Mouse (Mus musculus): ENCODE measurements around the gene Tmem82. TPM values are rescaled to one million over a fixed set of nuclear protein-coding genes. Genes with fewer than 3 reads are reported as not detected.

Gene Tmem82
- polyA plus RNA-seq, 1 experiment from 2014 or later = 42.0 TPM

- H3K27me3 ChIP-seq (replicated peaks; ENCODE audit: control insufficient read depth, insufficient read depth, low read length) = no peaks in the 10 kb centered on the region
- no peak overlapping the region for H3K4me3 ChIP-seq (ENCODE audit: low read depth, low read length)
- no peak overlapping the region for H3K4me2 ChIP-seq (replicated peaks; ENCODE audit: low read depth)
- TF ChIP-seq CTCF (IDR thresholded peaks at IDR 0.05; ENCODE audit: low read depth) = no peak
- no peak for ATAC-seq
- no peaks in the 10 kb centered on the region for H3K9me3 ChIP-seq (ENCODE audit: control insufficient read depth)
- H3K27ac ChIP-seq (ENCODE audit: low read depth, low read length) = peak overlapping the region; percentile 7; the same call in 1 of the 2 replicates
- no peak overlapping the region for H3K9ac ChIP-seq (ENCODE audit: low read depth, low read length)
- 55% methylated on average over 7 of the region's 7 CpGs for WGBS
- peaks cover 42% of the 10 kb centered on the region for H3K36me3 ChIP-seq (ENCODE audit: control insufficient read depth, insufficient read depth)
- no peaks in the 10 kb centered on the region; the same call in 1 of the 2 replicates for H3K4me1 ChIP-seq (replicated peaks; ENCODE audit: control insufficient read depth, insufficient read depth, low read length)
Observed at GRCm38 (mm10) chr4:141643118-141643855, 24.9 kb upstream of the Tmem82 start.

- ATAC-seq = 0 out of 2 replicates have a peak, but pooled peaks have one; percentile 42
- no peaks in the 10 kb centered on the region; the same call in 1 of the 2 replicates for H3K4me1 ChIP-seq (replicated peaks; ENCODE audit: control insufficient read depth, insufficient read depth, low read length)
- H3K9me3 ChIP-seq (ENCODE audit: control insufficient read depth) = no peaks in the 10 kb centered on the region
- no peak overlapping the region for H3K9ac ChIP-seq (ENCODE audit: low read depth, low read length)
- peak overlapping the region; percentile 4; the same call in 1 of the 2 replicates for H3K27ac ChIP-seq (ENCODE audit: low read depth, low read length)
- TF ChIP-seq CTCF (IDR thresholded peaks at IDR 0.05; ENCODE audit: low read depth) = no peak
- WGBS = 72% methylated on average over 25 of the region's 25 CpGs
- H3K36me3 ChIP-seq (ENCODE audit: control insufficient read depth, insufficient read depth) = peaks cover 46% of the 10 kb centered on the region
- no peaks in the 10 kb centered on the region for H3K27me3 ChIP-seq (replicated peaks; ENCODE audit: control insufficient read depth, insufficient read depth, low read length)
- H3K4me2 ChIP-seq (replicated peaks; ENCODE audit: low read depth) = no peak overlapping the region
- no peak overlapping the region for H3K4me3 ChIP-seq (ENCODE audit: low read depth, low read length)
Observed at GRCm38 (mm10) chr4:141641961-141642811, 23.8 kb upstream of the Tmem82 start.

DNA sequence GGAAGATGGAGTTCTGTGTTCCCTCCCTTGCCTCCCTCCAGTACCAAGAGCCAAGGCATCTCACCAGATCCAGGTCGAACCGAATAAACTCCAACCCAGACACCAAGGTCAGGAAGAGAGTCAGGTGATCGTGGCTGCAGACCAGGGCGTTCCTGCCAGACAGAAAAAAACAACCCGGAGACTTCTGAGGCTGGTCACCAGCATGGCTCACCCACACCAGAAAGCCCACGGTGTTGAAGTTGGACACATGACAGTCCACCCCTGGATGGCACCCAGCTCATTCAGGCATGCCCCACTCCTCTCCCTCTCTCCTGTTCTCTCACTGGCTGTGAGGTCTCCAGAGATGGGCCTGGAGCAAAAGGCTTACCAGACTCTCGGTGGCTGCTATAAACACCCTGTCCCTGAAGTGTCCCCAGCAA is 22.9 kb upstream of the Tmem82 start:
- H3K4me2 ChIP-seq (replicated peaks; ENCODE audit: low read depth) = no peak overlapping the region
- no peaks in the 10 kb centered on the region for H3K9me3 ChIP-seq (ENCODE audit: control insufficient read depth)
- H3K4me1 ChIP-seq (replicated peaks; ENCODE audit: control insufficient read depth, insufficient read depth, low read length) = no peaks in the 10 kb centered on the region; the same call in 1 of the 2 replicates
- H3K27ac ChIP-seq (ENCODE audit: low read depth, low read length) = peak overlapping the region; percentile 4; the same call in 1 of the 2 replicates
- H3K4me3 ChIP-seq (ENCODE audit: low read depth, low read length) = no peak overlapping the region
- WGBS = 88% methylated on average over 7 of the region's 7 CpGs
- no peaks in the 10 kb centered on the region for H3K27me3 ChIP-seq (replicated peaks; ENCODE audit: control insufficient read depth, insufficient read depth, low read length)
- H3K36me3 ChIP-seq (ENCODE audit: control insufficient read depth, insufficient read depth) = peaks cover 53% of the 10 kb centered on the region
- H3K9ac ChIP-seq (ENCODE audit: low read depth, low read length) = no peak overlapping the region
- no peak for TF ChIP-seq CTCF (IDR thresholded peaks at IDR 0.05; ENCODE audit: low read depth)
- no peak for ATAC-seq

- H3K9me3 ChIP-seq (ENCODE audit: control insufficient read depth) = no peaks in the 10 kb centered on the region
- H3K4me1 ChIP-seq (replicated peaks; ENCODE audit: control insufficient read depth, insufficient read depth, low read length) = no peaks in the 10 kb centered on the region; the same call in 1 of the 2 replicates
- H3K36me3 ChIP-seq (ENCODE audit: control insufficient read depth, insufficient read depth) = peaks cover 59% of the 10 kb centered on the region
- TF ChIP-seq CTCF (IDR thresholded peaks at IDR 0.05; ENCODE audit: low read depth) = peak; percentile 25; the same call in 1 of the 2 replicates
- no peaks in the 10 kb centered on the region for H3K27me3 ChIP-seq (replicated peaks; ENCODE audit: control insufficient read depth, insufficient read depth, low read length)
- H3K9ac ChIP-seq (ENCODE audit: low read depth, low read length) = no peak overlapping the region
- H3K27ac ChIP-seq (ENCODE audit: low read depth, low read length) = no peak overlapping the region
- WGBS = 80% methylated on average over 11 of the region's 11 CpGs
- H3K4me2 ChIP-seq (replicated peaks; ENCODE audit: low read depth) = no peak overlapping the region
- ATAC-seq = no peak
- H3K4me3 ChIP-seq (ENCODE audit: low read depth, low read length) = no peak overlapping the region
Observed at GRCm38 (mm10) chr4:141639474-141639873, 21.0 kb upstream of the Tmem82 start.

DNA sequence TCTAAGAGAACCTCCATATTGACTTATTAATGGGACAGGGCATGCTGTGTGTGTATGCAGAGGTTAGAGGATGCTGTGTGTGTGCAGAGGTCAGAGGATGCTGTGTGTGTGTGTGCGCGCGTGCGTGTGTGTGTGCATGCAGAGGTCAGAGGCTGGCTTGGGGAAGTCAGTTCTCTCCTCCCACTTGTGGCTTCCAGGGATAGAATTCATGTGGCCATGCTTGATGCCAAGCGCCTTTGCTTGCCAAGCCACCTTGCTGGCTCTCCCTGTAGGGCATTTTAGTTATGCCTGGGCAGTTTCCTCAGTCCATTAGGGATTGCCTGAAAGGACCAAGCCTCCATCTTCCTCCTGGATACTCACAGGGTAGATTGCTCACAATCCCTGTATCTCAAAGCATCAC is 18.3 kb upstream of the Tmem82 start:
- Histone ChIP-seq H3K9ac (ENCODE audit: low read depth, low read length) (no peak overlapping the region), H3K4me1 (replicated peaks; ENCODE audit: control insufficient read depth, insufficient read depth, low read length) (no peaks in the 10 kb centered on the region), H3K36me3 (ENCODE audit: control insufficient read depth, insufficient read depth) (peaks cover 74% of the 10 kb centered on the region), H3K27ac (ENCODE audit: low read depth, low read length) (no peak overlapping the region), H3K4me3 (ENCODE audit: low read depth, low read length) (no peak overlapping the region), H3K4me2 (replicated peaks; ENCODE audit: low read depth) (no peak overlapping the region), H3K27me3 (replicated peaks; ENCODE audit: control insufficient read depth, insufficient read depth, low read length) (no peaks in the 10 kb centered on the region), H3K9me3 (ENCODE audit: control insufficient read depth) (no peaks in the 10 kb centered on the region)
- no peak for ATAC-seq
- no peak for TF ChIP-seq CTCF (IDR thresholded peaks at IDR 0.05; ENCODE audit: low read depth)
- 95% methylated on average over 5 of the region's 5 CpGs for WGBS

GRCm38 (mm10) chr4:141635991-141636390 is 17.6 kb upstream of the Tmem82 start:
- Histone ChIP-seq H3K27me3 (replicated peaks; ENCODE audit: control insufficient read depth, insufficient read depth, low read length) (no peaks in the 10 kb centered on the region), H3K36me3 (ENCODE audit: control insufficient read depth, insufficient read depth) (peaks cover 74% of the 10 kb centered on the region), H3K4me3 (ENCODE audit: low read depth, low read length) (no peak overlapping the region), H3K4me1 (replicated peaks; ENCODE audit: control insufficient read depth, insufficient read depth, low read length) (no peaks in the 10 kb centered on the region), H3K4me2 (replicated peaks; ENCODE audit: low read depth) (no peak overlapping the region), H3K9me3 (ENCODE audit: control insufficient read depth) (no peaks in the 10 kb centered on the region), H3K27ac (ENCODE audit: low read depth, low read length) (no peak overlapping the region), H3K9ac (ENCODE audit: low read depth, low read length) (no peak overlapping the region)
- TF ChIP-seq CTCF (IDR thresholded peaks at IDR 0.05; ENCODE audit: low read depth) = no peak
- ATAC-seq = no peak
- WGBS = 84% methylated on average over 9 of the region's 9 CpGs
